Mouse (Mus musculus): ENCODE measurements around the gene Gm20388. TPM values are rescaled to one million over a fixed set of nuclear protein-coding genes. Genes with fewer than 3 reads are reported as not detected.
A peak's percentile ranks its signal among the peaks of the same experiment; 100 is the strongest.

Gene Gm20388
- total RNA-seq, 2 experiments from 2014 or later: 2.2 to 7.6 TPM

- no peak for DNase-seq (ENCODE audit: low spot score in 2 of 2)
- no peak overlapping the region for H3K4me3 ChIP-seq
- TF ChIP-seq CTCF (conservative IDR thresholded peaks at IDR 0.05): no peak
- no peak overlapping the region for H3K27ac ChIP-seq
These were observed 1825.6 kb downstream of the Gm20388 start for GRCm38 (mm10) chr8:121736236-121736635.

GRCm38 (mm10) chr8:121740721-121741120 lies 1830.1 kb downstream of the Gm20388 start:
- no peak for TF ChIP-seq CTCF (conservative IDR thresholded peaks at IDR 0.05)
- DNase-seq (ENCODE audit: low spot score in 2 of 2): peak; percentile 38 to 41
- Histone ChIP-seq H3K27ac (no peak overlapping the region), H3K4me3 (no peak overlapping the region)

- Histone ChIP-seq H3K4me3 (no peak overlapping the region), H3K27ac (peak overlapping the region; percentile 51; the same call in 1 of the 2 replicates)
- no peak for TF ChIP-seq CTCF (conservative IDR thresholded peaks at IDR 0.05)
- no peak for DNase-seq (ENCODE audit: low spot score in 2 of 2)
These were observed 1838.9 kb downstream of the Gm20388 start for GRCm38 (mm10) chr8:121749501-121749900.

GRCm38 (mm10) chr8:121750512-121750911 lies 1839.9 kb downstream of the Gm20388 start:
- H3K27ac ChIP-seq: no peak overlapping the region
- no peak overlapping the region for H3K4me3 ChIP-seq
- peak; percentile 65 for TF ChIP-seq CTCF (conservative IDR thresholded peaks at IDR 0.05)
- DNase-seq (ENCODE audit: low spot score in 2 of 2): no peak

- DNase-seq (ENCODE audit: low spot score in 2 of 2): peak; percentile 30 to 73
These were observed 1840.8 kb downstream of the Gm20388 start for GRCm38 (mm10) chr8:121751407-121751806.

GRCm38 (mm10) chr8:121758470-121758869 lies 1847.8 kb downstream of the Gm20388 start:
- DNase-seq (ENCODE audit: low spot score in 2 of 2): no peak
- TF ChIP-seq CTCF (conservative IDR thresholded peaks at IDR 0.05): no peak
- Histone ChIP-seq H3K27ac (peak overlapping the region; percentile 7; the same call in 1 of the 2 replicates), H3K4me3 (no peak overlapping the region)

More at GRCm38 (mm10) chr8:121751407-121751806, 1840.8 kb downstream of the Gm20388 start:
- Histone ChIP-seq H3K27ac (no peak overlapping the region), H3K4me3 (no peak overlapping the region)
- peak; percentile 91 for TF ChIP-seq CTCF (conservative IDR thresholded peaks at IDR 0.05)

- TF ChIP-seq CTCF (conservative IDR thresholded peaks at IDR 0.05): no peak
These were observed 1849.8 kb downstream of the Gm20388 start for GRCm38 (mm10) chr8:121760484-121760883.

GRCm38 (mm10) chr8:121761480-121761879 lies 1850.8 kb downstream of the Gm20388 start:
- no peak overlapping the region for H3K4me3 ChIP-seq
- DNase-seq (ENCODE audit: low spot score in 2 of 2): no peak

More at GRCm38 (mm10) chr8:121760484-121760883, 1849.8 kb downstream of the Gm20388 start:
- no peak for DNase-seq (ENCODE audit: low spot score in 2 of 2)
- H3K4me3 ChIP-seq: no peak overlapping the region
- H3K27ac ChIP-seq: peak overlapping the region; percentile 32; the same call in 1 of the 2 replicates

GRCm38 (mm10) chr8:121762999-121763699 lies 1852.5 kb downstream of the Gm20388 start:
- TF ChIP-seq CTCF (conservative IDR thresholded peaks at IDR 0.05): no peak
- H3K4me3 ChIP-seq: no peak overlapping the region
- DNase-seq (ENCODE audit: low spot score in 2 of 2): no peak

More at GRCm38 (mm10) chr8:121761480-121761879, 1850.8 kb downstream of the Gm20388 start:
- no peak for TF ChIP-seq CTCF (conservative IDR thresholded peaks at IDR 0.05)
- no peak overlapping the region for H3K27ac ChIP-seq

GRCm38 (mm10) chr8:121763700-121764013 lies 1853.0 kb downstream of the Gm20388 start:
- H3K27ac ChIP-seq: peak overlapping the region; percentile 51
- DNase-seq (ENCODE audit: low spot score in 2 of 2): no peak
- H3K4me3 ChIP-seq: no peak overlapping the region
- no peak for TF ChIP-seq CTCF (conservative IDR thresholded peaks at IDR 0.05)

More at GRCm38 (mm10) chr8:121762999-121763699, 1852.5 kb downstream of the Gm20388 start:
- H3K27ac ChIP-seq: peak overlapping the region; percentile 51

GRCm38 (mm10) chr8:121765594-121766138 lies 1855.0 kb downstream of the Gm20388 start:
- no peak for DNase-seq (ENCODE audit: low spot score in 2 of 2)
- Histone ChIP-seq H3K4me3 (no peak overlapping the region), H3K27ac (0 out of 2 replicates have a peak overlapping the region, but pooled peaks have one; percentile 3)
- no peak for TF ChIP-seq CTCF (conservative IDR thresholded peaks at IDR 0.05)

- TF ChIP-seq CTCF (conservative IDR thresholded peaks at IDR 0.05): no peak
- DNase-seq (ENCODE audit: low spot score in 2 of 2): no peak
- H3K27ac ChIP-seq: 0 out of 2 replicates have a peak overlapping the region, but pooled peaks have one; percentile 5
- no peak overlapping the region for H3K4me3 ChIP-seq
These were observed 1858.5 kb downstream of the Gm20388 start for GRCm38 (mm10) chr8:121769095-121769494.

- no peak overlapping the region for H3K4me3 ChIP-seq
- DNase-seq (ENCODE audit: low spot score in 2 of 2): no peak
- H3K27ac ChIP-seq: peak overlapping the region; percentile 5; the same call in 1 of the 2 replicates
- no peak for TF ChIP-seq CTCF (conservative IDR thresholded peaks at IDR 0.05)
These were observed 1859.0 kb downstream of the Gm20388 start for GRCm38 (mm10) chr8:121769621-121770020.
